Mouse (Mus musculus): ENCODE data around the gene H2al1d.
"Not testable (repeated sequence)": the region's sequence is repeated elsewhere in the genome, so short reads cannot be mapped to it uniquely, and the experiment has no call there.

Gene H2al1d

GRCm38 (mm10) chrX:11308524-11308923, at the start of gene H2al1d:
H2al1d (plus strand) TSS chrX:11308824.
- not testable (repeated sequence) for DNase-seq (ENCODE audit: extremely low read depth, low read depth, low spot score)

GRCm38 (mm10) chrX:11264918-11265317, 43.7 kb upstream of the H2al1d start:
- DNase-seq (ENCODE audit: extremely low read depth, low read depth, low spot score), result no peak

DNA sequence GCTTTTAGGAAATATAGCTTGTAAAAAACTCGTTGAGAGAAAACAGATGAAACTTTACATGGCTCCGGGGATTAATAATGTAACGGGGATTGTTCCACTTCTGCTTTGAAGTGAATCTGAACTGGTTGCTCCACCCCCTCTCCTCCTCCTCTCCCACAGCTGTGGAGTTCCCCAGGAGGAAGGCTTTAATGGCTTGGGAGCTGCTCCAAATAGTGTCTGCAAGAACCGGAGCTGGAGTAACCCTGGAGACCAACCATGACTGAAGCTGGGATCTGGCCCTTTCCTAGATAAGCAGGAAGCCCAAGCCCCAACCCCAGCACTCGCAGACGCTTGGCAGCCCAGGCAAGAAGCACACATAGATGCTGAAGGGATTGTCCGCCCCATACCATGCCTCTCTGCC, 40.8 kb upstream of the H2al1d start:
- DNase-seq (ENCODE audit: extremely low read depth, low read depth, low spot score), result no peak

- peak; percentile 34 for DNase-seq (ENCODE audit: extremely low read depth, low read depth, low spot score)
Measured at GRCm38 (mm10) chrX:11269074-11269473, 39.5 kb upstream of the H2al1d start.

GRCm38 (mm10) chrX:11273190-11273589, 35.4 kb upstream of the H2al1d start:
- DNase-seq (ENCODE audit: extremely low read depth, low read depth, low spot score), result no peak

DNA sequence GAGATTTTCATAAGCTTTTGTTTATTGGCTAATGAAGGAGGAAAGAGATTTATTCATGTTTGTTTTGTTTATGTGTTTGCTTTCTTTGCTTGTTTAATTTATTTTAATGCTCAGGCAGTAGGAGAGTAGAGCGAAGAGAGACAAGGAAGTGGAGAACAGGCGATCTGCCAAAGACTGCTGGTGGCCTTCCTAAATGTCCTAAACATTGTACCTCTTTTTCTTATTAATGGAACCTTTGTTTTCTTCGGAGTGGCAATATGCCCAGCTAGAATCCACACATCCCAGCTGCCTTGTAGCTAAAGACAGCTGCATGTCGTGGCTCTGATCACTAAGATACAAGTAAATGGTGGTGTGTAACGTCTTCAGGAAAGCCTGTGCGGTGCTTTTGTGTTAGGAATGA, 31.5 kb upstream of the H2al1d start:
- DNase-seq (ENCODE audit: extremely low read depth, low read depth, low spot score), result no peak

DNA sequence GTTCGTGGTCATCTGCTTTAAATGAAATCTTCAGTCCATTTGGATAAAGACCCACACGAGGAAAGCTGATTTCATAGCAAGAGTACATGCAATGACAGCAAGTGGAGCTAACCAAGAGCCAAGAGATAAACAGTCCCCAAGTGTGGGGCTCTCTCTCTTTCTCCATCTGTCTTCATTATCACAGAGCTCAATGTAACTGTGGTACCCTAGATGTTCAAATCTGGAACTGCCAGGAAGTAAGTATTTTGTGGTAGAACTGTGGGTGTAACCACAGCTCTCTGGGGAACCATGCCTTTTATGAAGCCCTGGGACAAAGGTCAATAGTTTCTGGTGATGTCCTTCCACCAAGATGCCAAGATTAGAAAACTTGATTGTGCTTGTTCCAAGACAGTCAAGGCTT, 27.9 kb upstream of the H2al1d start:
- no peak for DNase-seq (ENCODE audit: extremely low read depth, low read depth, low spot score)

GRCm38 (mm10) chrX:11288306-11288882, 20.2 kb upstream of the H2al1d start:
- no peak for DNase-seq (ENCODE audit: extremely low read depth, low read depth, low spot score)

DNA sequence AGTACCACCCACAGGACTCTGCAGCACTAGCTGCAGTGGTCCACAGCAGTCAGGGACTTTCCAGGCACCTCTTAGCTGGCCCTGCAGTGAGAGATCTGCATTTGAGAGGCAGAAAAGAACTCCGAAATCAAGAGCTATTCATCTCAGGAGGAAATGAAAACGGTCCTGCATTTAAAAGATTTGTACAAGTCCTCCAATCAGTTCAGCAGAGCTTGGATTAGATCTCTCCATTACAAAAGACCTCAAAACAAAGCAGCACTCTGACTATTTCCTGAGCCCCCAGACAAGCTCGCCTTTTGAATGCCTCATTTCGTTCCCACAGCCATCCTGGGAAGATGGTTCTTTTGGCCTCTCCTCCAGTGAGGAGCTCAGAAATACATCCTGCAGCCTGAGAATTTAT, 19.4 kb upstream of the H2al1d start:
- DNase-seq (ENCODE audit: extremely low read depth, low read depth, low spot score), result no peak

DNA sequence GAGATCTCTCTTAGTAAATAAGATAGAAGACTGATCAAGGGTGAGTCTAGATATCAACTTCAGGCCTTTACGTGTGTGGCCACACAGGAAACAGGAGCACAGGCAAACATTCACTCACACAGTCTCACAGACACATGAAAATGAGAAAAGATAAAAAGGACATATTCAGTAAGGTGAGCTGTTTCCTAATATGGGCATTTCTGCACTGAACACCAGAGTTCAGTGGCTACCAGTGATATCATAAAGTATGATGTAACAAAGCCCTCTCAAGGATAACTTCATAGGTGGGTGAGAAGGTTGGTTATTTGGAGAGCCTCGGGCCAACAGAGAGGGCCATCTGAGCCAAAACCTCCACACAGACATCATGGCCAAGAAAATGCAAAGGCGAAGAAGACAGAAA, 9.7 kb upstream of the H2al1d start, which contains the start of gene H2al1a:
Gene H2al1a (plus strand): TSS at position 301 of the 400 bp plus-strand sequence.
- DNase-seq (ENCODE audit: extremely low read depth, low read depth, low spot score), result not testable (repeated sequence)

- DNase-seq (ENCODE audit: extremely low read depth, low read depth, low spot score), result not testable (repeated sequence)
Measured at GRCm38 (mm10) chrX:11302132-11302531, 6.5 kb upstream of the H2al1d start, which contains the start of gene H2al1b. H2al1b (plus strand) TSS chrX:11302432.

DNA sequence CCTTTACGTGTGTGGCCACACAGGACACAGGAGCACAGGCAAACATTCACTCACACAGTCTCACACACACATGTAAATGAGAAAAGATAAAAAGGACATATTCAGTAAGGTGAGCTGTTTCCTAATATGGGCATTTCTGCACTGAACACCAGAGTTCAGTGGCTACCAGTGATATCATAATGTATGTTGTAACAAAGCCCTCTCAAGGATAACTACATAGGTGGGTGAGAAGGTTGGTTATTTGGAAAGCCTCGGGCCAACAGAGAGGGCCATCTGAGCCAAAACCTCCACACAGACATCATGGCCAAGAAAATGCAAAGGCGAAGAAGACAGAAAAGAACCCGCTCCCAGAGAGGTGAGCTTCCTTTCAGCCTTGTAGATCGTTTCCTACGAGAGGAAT, 3.3 kb upstream of the H2al1d start, which contains the start of gene H2al1c:
Gene H2al1c (plus strand): TSS at position 301 of the 400 bp plus-strand sequence.
- not testable (repeated sequence) for DNase-seq (ENCODE audit: extremely low read depth, low read depth, low spot score)

GRCm38 (mm10) chrX:11311634-11312033, 3.0 kb downstream of the H2al1d start, which contains the start of gene H2al1e:
H2al1e (plus strand) TSS chrX:11311934.
- not testable (repeated sequence) for DNase-seq (ENCODE audit: extremely low read depth, low read depth, low spot score)

GRCm38 (mm10) chrX:11314858-11315257, 6.2 kb downstream of the H2al1d start, which contains the start of gene H2al1f:
H2al1f (plus strand) TSS chrX:11315158.
- not testable (repeated sequence) for DNase-seq (ENCODE audit: extremely low read depth, low read depth, low spot score)

GRCm38 (mm10) chrX:11317956-11318355, 9.3 kb downstream of the H2al1d start, which contains the start of gene H2al1g:
H2al1g (plus strand) TSS chrX:11318256.
- not testable (repeated sequence) for DNase-seq (ENCODE audit: extremely low read depth, low read depth, low spot score)

GRCm38 (mm10) chrX:11321192-11321591, 12.6 kb downstream of the H2al1d start, which contains the start of gene H2al1h:
H2al1h (plus strand) TSS chrX:11321492.
- not testable (repeated sequence) for DNase-seq (ENCODE audit: extremely low read depth, low read depth, low spot score)

- not testable (repeated sequence) for DNase-seq (ENCODE audit: extremely low read depth, low read depth, low spot score)
Measured at GRCm38 (mm10) chrX:11324359-11324758, 15.7 kb downstream of the H2al1d start, which contains the start of gene H2al1i. H2al1i (plus strand) TSS chrX:11324659.

DNA sequence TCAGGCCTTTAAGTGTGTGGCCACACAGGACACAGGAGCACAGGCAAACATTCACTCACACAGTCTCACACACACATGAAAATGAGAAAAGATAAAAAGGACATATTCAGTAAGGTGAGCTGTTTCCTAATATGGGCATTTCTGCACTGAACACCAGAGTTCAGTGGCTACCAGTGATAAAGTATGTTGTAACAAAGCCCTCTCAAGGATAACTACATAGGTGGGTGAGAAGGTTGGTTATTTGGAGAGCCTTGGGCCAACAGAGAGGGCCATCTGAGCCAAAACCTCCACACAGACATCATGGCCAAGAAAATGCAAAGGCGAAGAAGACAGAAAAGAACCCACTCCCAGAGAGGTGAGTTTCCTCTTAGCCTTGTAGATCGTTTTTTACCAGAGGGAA, 18.9 kb downstream of the H2al1d start, which contains the start of gene H2al1j:
Gene H2al1j (plus strand): TSS at position 301 of the 400 bp plus-strand sequence.
- not testable (repeated sequence) for DNase-seq (ENCODE audit: extremely low read depth, low read depth, low spot score)

DNA sequence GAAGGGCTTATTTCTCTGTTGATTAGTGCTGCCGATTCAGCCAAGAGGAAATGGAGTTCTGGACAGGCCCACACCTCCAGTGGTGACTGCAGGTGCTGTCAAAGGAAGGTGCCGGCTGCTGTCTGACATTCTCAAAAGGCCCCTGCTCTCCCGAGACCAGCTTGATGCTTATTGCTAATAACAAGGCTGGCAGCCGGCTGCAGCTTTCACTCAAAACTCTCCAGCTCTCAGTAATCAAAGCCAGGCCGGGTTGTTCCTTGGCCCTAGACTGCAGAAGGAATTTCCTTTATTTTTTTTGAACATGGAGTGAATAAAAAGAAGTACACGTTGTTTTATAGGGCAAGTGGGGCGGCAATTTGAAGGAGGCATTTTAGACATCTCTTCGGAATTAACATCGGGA, 37.1 kb downstream of the H2al1d start:
- no peak for DNase-seq (ENCODE audit: extremely low read depth, low read depth, low spot score)

DNA sequence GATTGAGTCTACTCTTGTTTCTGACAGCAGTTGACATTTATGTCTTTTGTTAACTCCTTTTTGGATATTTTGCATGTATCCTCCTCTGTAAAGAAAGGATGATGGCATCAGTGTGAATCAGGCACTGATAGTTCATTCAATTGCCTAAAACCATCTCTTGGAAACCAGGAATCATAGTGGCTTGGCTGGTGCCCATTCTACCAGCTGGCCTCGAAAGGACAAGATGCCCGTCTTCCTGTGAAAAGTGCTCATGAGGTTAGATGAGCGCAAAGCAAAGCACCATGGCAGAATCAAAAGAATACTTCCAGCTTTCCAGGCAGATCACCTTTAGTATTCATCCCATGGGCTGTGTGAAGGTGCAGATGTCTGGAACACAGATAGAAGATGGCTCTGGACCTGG, 38.1 kb downstream of the H2al1d start:
- no peak for DNase-seq (ENCODE audit: extremely low read depth, low read depth, low spot score)
